Mouse (Mus musculus) cortical plate, adult 2 months (tissue): ENCODE measurements at regions not wholly inside any gene's neighbourhood (a gene's known extent, or its start where the extent isn't known, plus 50 kb on each side); places are given as distances from the start of the nearest gene placed in this dataset.
A peak's percentile ranks its signal among the peaks of the same experiment; 100 is the strongest.

Experiments used
- H3K27ac ChIP-seq: fragments of 200-500 bp; 2 replicates; pipeline ENCODE4 v1.5.1; 2012; ENCODE audit warnings: low read length, control low read depth, inconsistent platforms; ENCODE audit not compliant: insufficient read depth
- H3K4me1 ChIP-seq: fragments of 200-500 bp; 2 replicates; pipeline ENCODE4 v1.6.1; 2011; ENCODE audit warnings: low read length; ENCODE audit not compliant: control insufficient read depth, insufficient read depth
- H3K4me3 ChIP-seq: fragments of 200-500 bp; 2 replicates; pipeline ENCODE4 v1.5.1; 2011; ENCODE audit warnings: mild to moderate bottlenecking, low read length, control low read depth; ENCODE audit not compliant: insufficient read depth
- CTCF ChIP-seq: fragments of 200-500 bp; IDR thresholded peaks from 2 replicates; pipeline ENCODE4 v1.5.1; 2011; ENCODE audit warnings: mild to moderate bottlenecking, control low read depth, low read length; ENCODE audit not compliant: insufficient read depth; ENCODE audit errors: extremely low read depth
- POLR2A ChIP-seq: fragments of 200-500 bp; IDR thresholded peaks from 2 replicates; pipeline ENCODE4 v1.6.1; 2011; ENCODE audit warnings: mild to moderate bottlenecking, low read length, control low read depth; ENCODE audit not compliant: insufficient read depth; ENCODE audit errors: extremely low read depth

DNA sequence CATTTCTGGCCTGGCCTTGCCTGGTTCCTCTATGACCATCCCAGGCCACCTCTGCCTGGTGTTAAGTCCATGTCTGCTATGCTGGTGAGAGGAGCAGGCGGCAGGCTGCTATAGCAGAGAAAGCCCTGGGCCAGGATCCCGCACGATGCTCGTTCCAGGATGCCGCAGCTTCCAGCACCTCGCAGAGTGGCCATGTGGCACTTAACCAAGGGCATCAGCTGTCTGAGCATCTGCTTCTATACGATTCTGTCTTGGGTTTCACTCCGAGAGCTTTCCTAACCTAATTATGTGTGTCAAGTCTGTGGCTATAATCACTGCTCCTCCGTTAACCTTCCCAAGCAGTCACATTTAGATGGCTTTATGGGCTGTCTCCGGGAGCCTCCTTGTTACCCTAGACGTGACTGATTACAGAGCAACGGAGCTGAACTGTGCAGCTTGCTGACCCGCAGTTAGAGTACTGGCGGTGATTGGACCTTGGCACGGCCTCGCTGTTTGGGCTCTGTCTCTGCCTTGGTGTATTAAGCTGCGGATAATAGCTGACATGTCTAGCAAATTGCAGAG is 64.4 kb downstream of the Ackr3 start:
- Histone ChIP-seq H3K4me1 (no peaks in the 10 kb centered on the region), H3K27ac (no peak overlapping the region), H3K4me3 (no peak overlapping the region)
- TF ChIP-seq CTCF, result no peak
- TF ChIP-seq POLR2A, result no peak

DNA sequence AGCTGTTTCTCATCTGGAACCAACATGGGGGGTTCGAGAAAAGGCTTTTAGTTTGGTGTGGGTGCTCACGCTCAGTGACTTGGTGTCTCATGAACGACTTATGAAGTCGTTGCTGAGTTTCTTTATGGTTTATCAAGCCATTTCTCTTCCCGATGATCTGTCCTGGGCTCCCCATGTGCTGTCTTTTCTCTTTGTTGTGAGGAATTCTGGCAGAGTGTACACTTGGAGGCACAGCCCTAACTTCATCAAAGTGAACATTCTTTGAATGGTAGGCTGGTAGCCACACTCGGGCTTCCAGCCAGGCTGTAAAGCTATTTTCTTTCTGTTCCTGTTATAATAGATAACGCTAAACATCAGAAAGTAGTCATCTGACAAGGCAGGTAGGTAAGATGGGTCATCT is 65.2 kb downstream of the Ackr3 start:
- TF ChIP-seq POLR2A (no peak), CTCF (no peak)
- Histone ChIP-seq H3K4me1 (no peaks in the 10 kb centered on the region), H3K27ac (no peak overlapping the region), H3K4me3 (no peak overlapping the region)

DNA sequence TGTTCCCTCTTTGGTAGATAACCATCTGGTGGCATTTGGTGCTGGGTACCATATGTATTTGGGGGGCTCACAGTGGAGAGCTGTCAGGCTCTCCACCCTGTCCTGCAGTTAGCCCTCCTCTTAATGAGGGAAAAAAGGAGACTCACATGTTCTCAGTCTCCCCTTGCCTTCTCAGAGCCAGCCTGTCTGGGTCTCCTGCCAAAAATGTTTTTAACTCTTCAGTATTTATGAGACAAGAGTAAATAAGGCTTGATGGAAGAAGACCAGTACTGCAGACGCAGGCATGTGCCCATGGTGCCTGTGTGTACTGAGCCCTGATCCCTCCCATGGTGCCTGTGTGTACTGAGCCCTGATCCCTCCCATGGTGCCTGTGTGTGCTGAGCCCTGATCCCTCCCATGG is 66.1 kb downstream of the Ackr3 start:
- Histone ChIP-seq H3K27ac (no peak overlapping the region), H3K4me1 (no peaks in the 10 kb centered on the region), H3K4me3 (no peak overlapping the region)
- no peak for TF ChIP-seq CTCF
- TF ChIP-seq POLR2A, result no peak

DNA sequence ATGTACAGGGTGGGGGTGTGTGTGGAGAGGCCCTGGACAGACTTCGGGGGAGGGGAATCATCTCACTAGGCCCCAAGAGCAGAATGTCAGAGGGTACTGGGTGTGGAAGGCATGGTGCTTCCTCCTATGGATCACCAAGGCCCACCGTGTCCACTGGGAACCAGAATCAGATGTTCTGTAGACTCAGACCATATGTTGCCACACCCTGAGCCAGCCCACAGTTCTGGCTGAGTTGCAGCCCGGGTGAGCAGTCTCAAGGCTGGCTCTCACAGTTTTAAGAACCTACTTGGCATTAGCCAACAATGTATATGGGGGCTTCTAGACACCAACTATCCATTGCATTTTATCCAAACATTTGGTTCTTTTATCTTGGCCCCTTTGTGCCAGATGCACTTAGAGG is 67.5 kb downstream of the Ackr3 start:
- H3K27ac ChIP-seq, result no peak overlapping the region
- no peak overlapping the region for H3K4me3 ChIP-seq
- TF ChIP-seq POLR2A (no peak), CTCF (no peak)
- H3K4me1 ChIP-seq, result no peaks in the 10 kb centered on the region

DNA sequence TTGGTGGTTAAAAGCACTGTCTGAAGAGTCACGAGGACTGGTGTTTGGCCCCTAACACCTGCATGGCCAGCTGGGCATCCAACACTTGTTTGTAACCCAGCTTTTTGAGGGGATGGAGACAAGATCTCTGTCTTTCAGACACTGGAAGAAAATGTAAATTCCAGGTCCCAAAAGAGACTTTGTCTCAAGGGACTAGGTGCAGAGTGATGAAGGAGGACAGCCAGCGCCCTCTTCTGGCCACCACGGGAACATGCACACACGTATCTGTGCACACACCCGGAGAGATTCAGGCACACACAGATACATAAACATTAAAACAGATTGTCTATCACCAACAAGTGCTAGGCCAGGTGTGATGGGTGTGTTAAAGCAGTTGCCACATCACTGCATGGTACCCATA is 68.6 kb downstream of the Ackr3 start:
- no peak for TF ChIP-seq POLR2A
- TF ChIP-seq CTCF, result 0 out of 2 replicates have a peak, but pooled peaks have one; percentile 13
- H3K4me1 ChIP-seq, result no peaks in the 10 kb centered on the region
- no peak overlapping the region for H3K4me3 ChIP-seq
- no peak overlapping the region for H3K27ac ChIP-seq

DNA sequence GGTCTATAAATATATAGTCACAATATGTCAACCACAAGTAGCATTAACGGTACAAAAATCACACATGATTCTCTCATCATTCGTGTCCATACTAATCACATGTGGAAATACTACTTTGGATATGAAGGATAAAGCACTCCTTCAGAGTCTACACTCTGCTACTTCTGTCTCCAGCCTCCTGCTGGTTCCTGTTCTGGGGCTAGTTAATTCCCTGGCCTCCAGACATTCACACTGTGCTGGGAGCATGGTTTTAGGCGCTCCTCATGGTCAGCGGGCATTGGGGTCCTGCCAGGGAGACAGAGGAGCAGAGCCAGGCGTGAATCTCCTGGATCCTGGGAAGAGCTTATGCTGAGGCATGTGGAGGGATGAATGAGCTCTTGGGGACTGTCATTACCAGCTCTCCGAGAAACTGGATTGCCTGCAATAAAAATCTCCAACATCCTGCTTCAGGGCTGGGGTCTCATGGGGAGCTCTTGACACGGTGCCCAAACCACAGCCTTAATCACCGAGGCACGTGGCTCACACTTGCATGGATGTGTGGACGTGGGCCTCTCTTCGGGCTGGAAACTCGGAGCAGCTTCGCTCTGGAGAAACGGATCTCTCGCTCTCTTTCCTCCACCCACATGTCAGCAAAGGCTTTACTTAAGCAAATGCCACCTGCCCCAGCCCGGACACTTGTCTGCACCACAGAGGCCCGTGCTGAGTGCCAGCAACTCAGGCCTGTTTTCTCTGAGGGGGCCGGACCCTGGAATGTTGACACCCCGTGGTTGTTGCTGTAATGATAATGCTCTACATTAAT is 69.2 kb downstream of the Ackr3 start:
- Histone ChIP-seq H3K4me1 (no peaks in the 10 kb centered on the region), H3K27ac (no peak overlapping the region), H3K4me3 (no peak overlapping the region)
- TF ChIP-seq CTCF (no peak), POLR2A (no peak)

DNA sequence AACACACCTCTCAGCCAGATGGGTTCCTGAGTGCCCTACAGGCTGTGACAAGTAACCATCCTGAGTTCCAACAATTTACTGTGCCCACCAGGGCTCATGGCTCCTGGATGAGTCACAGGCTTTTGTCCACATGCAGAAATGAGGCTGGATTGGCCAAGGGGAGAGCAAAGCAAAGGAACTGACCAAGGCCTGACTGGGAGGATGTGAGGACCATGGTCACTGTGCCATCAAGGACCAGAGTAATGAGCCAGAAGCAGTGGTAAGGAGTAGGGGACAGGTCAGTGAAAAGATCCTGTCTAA is 69.8 kb downstream of the Ackr3 start:
- no peak overlapping the region for H3K4me3 ChIP-seq
- H3K4me1 ChIP-seq, result no peaks in the 10 kb centered on the region
- no peak overlapping the region for H3K27ac ChIP-seq
- TF ChIP-seq POLR2A, result no peak
- TF ChIP-seq CTCF, result no peak

DNA sequence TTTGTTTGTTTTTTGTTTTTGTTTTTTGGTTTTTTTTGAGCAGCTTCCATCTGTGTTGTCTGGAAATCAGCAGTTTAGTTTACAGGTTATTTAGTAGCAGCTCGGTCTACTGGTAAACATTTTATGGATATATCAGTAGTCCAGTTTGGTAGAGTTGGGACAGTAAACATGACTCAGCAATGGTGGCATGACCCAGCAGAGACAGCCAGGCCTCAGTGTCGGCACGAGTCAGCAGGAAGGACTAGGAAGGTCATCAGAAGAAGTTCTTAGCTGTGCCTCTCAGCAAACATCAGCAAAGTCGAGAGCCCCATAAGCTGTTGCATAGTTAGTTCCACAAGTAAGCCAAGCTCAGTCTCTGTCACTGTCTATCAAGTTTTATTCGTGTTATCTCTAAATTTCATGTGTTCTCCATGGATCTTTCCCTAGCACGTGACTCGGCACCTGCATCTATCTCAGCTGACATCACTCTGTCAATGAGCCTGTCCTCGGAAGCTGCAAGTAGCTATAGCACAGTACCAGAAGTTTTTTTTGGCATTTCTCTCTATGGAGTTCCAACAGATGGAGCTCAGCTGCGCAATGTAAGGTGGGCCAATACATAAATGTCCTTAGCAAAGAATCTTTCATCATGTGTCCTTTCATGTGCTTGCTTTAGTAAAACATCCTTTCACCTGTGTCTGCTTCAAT is 71.3 kb downstream of the Ackr3 start:
- TF ChIP-seq POLR2A (no peak), CTCF (no peak)
- no peaks in the 10 kb centered on the region for H3K4me1 ChIP-seq
- no peak overlapping the region for H3K27ac ChIP-seq
- H3K4me3 ChIP-seq, result no peak overlapping the region

DNA sequence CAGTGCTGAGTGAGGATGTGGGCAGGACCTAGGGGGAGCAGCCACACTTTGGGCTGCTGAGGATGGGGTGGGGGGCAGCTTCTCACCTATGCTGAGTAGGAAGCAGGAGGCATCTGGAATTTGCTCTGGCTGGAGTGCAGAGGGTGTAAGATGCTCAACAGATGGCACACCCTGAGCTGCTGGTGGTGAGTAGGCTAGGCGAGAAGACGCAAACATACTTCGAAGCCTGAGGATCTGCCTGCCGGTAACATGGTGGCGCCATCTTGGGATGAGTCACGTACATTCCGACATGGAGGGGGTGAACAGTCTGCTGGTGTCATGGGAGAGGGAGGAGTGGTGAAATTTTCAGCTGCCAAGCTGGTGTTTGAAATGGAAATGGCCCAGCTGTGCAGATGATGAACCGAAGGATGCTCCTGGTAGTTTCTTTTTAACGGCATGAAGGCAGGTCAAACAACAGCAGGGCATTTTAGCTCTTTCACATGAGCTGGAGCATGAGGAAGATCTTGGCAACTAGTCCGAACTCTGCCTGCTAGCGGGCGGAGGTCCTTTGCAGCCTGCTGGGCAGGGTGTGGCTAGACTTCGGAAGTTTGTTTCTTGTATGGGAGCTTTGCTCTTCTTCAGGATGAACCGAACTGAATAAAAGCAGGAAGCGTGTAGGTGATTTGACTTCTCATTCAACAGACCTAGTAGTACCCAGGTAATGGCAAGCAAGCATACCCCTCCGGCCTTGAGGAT is 72.2 kb downstream of the Ackr3 start:
- Histone ChIP-seq H3K4me3 (no peak overlapping the region), H3K27ac (no peak overlapping the region), H3K4me1 (no peaks in the 10 kb centered on the region)
- TF ChIP-seq POLR2A (no peak), CTCF (no peak)
